Mouse (Mus musculus): ENCODE data around the gene Hoxc5.
A peak's percentile ranks its signal among the peaks of the same experiment; 100 is the strongest.

The Hoxc5 gene

GRCm38 (mm10) chr15:102990461-102991397, 23.5 kb downstream of the Hoxc5 start, which contains the start of gene Hoxc8:
TSS of gene Hoxc8 (plus strand) at chr15:102990607.
- DNase-seq, result peak; percentile 87

DNA sequence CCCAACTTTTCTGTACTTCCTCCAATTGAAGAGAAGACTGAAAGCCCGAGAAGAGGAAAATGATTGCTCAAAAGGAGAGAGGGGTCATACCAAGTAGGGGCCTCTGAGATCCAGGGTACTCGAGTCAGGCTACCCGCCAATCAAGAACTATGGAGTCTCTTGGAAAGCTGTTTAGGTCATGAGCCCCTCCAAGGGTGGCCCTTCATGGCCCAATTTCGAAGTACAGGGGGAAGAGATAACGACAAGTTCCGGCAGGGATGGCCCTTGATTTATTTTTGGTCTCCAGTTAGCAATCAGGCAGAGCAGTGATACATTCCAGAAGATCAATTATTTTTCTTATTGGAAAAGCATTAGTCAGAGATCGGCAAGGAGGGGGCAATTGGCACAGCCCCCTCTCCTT, 24.5 kb downstream of the Hoxc5 start:
- DNase-seq, result no peak

- peak; percentile 88 for DNase-seq
Measured at GRCm38 (mm10) chr15:102992206-102992605, 25.0 kb downstream of the Hoxc5 start.

DNA sequence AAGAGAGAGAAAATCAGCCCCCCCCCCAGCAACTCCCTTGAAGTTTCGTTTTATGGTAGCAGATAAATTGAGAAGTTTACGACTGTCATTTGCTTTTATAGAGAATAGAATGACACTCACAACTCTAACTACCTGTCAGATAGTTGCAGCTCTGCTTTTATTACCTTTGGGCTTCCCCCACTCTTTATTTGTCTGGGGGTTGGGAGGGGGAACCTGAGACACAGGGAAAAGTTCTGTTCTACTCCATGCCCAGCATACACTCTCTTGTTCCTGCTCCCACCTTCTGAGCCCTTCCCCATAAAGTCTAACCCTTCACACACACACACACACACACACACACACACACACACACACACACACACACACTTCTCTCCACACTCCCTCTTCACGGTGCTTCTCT, 25.6 kb downstream of the Hoxc5 start:
- DNase-seq, result no peak

DNA sequence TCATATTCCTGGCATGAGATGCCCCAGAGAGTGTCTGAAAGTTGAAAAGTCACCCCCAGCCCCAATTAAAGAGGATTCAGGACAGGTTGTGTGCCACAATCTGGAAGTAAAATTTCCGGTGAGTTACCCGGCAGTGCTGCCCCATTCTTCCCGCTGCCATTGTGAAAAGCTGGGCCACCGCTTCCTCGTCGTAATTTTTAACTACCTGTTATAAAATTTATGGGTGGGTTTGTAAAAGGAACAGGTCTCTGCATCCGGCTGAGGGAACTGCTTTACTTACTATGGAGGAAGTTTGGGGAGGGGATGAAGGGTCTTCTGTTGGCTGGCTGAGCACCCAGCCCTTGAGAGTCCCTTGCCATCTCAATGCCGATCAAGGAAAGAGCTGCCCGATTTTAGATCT, 29.3 kb downstream of the Hoxc5 start:
- DNase-seq, result no peak

GRCm38 (mm10) chr15:102997431-102997830, 30.2 kb downstream of the Hoxc5 start:
- no peak for DNase-seq

- no peak for DNase-seq
Measured at GRCm38 (mm10) chr15:102997939-102998355, 30.7 kb downstream of the Hoxc5 start, which contains the start of gene Hoxc6. TSS of gene Hoxc6 (plus strand) at chr15:102998257.

DNA sequence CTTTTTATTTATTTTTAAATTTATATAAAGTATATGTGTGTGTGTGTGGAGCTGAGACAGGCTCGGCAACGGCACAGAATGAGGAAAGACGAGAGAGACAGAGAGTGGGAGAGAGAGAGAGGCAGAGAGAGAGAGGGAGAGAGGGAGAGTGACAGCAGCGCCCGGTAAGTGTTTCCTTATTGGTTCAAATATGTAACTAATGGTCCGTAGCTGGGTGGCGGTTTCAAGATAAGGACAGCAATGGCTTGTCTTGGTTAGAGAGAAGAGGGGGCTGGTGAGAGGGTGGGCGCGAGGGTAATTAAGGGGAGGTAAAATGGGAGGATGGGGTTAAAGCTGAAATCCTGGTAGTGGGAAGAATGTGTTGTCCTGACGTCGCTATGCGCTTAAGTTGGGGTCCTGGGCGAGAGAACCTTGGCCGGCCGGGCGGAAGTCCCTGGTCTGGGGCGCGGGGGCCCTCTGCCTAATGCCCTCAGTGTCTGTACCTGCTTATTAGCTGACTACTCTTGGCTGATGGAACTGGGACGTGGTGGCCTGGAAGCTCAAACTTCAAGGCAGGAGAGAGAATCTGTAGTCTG, 31.5 kb downstream of the Hoxc5 start:
- no peak for DNase-seq

DNA sequence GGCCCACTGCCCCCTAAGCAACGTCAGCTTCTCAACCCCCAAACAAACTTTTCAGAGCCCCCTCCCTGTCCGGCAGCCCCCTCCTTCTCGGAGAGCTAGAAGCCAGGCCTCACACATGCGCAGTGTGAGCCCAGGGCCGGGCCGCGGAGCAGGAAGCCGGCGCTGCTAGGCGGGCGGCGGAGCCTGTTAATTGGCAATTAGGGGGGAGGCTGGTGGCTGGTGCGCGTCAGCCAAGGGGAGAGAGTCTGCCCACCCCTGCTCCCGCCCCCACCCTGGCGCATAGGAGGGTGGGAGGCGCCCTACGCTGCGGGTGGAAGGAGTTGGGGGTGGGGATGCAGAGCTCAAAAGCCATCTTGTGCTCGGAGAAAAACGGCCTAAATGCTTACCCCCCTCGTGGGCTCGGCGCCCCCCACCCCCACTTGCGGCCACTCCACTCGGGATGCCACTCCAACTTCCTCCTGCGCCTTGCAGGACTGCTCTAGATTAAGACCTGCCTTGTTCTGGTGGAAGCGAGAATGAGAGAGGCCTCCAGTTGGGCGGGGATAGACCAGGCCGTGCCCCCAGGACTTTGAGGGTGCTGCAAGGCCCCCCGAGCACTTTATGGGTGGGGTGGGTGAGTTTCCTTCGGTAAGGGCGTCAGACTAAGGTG, 32.1 kb downstream of the Hoxc5 start:
- peak; percentile 98 for DNase-seq

DNA sequence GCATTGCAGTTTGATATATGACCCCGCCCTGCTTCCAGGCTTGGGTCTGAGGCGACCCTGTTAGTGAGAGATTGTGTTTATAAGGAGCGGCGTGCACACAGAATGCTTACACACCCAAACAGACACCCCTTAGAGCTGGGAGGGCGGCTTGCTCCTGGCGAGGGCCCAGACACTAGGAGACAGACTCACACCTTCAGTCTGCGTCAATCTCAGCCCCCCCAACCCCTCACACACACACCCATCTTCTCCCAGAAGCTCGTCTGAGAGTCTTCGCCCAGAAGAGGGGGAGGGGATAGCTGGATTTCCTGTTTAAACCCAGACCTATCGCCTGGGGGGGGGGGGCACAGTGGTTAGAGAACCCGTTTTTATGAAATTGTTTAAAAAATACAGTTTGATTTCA, 32.7 kb downstream of the Hoxc5 start:
- peak; percentile 87 for DNase-seq

DNA sequence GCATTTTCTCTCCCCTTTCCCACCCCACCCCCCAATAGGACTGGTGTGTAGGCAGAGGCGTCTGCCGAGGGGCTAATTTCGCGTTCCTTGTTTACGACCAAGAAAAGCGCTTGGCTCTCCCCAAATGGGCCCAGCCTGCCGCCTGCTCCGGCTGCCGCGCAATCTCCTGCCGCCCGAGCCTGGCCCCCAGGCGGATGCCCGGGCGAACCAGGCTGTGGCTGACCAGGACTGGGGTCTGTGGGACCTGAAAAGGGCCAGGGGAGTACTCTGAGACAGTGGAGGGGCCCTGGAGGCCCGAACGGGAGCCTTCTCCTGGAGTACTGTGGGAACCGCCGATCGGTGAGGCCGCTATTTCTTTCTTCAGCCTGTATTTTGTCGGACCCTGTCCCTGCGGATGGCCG, 33.3 kb downstream of the Hoxc5 start:
- DNase-seq, result peak; percentile 92

GRCm38 (mm10) chr15:103001370-103001769, 34.1 kb downstream of the Hoxc5 start:
- DNase-seq, result peak; percentile 65

GRCm38 (mm10) chr15:103002156-103002555, 34.9 kb downstream of the Hoxc5 start:
- no peak for DNase-seq

DNA sequence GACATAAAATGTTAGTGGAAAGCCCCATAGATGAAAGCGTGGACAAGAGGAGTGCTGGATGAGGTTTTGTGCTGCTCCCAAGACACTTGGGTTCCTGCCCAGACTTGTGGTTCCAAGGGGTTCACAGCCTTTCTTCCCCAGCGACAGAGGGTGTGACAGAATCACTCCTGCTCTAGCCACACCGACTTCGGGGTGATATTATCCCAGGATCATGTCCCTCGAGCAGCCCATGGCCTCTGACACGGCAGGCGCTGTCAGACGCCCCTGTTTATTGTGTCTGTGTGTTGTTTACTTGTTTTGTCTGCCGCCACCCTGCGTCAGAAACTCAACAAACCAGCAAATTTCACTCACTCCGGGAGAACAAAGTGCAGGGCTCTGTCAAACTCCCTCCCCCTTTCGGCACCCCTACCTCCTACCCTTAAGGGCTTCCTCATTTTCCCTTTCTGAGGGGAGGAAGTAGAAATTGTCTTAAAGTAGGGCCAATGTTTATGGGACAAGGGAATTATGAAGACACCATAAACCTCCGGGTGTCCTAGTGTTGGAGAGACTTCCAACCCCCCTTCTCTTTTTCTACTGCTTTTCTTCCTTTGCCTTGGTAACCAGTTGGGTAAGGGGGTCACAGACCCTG, 35.7 kb downstream of the Hoxc5 start:
- DNase-seq, result peak; percentile 80

DNA sequence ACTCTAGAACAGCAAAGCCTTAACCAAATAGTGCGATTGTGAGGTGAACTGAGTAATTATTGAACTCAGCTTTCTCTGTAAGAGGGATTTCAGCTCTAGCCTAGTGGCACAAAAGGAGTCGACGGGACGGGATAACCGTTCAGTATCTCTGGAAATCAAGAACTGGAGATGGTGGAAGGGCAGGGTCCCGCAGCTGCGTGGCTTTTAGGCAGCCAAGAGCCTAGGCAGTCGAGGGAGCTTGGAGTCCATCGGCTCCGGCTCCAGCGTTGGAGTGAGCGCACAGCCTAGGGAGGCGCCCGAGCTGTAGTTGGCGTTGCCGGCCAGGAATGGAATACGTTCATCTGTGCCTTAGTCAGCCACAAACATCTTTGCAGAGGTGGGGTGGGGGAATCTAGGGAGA, 38.1 kb downstream of the Hoxc5 start:
- DNase-seq, result peak; percentile 60

GRCm38 (mm10) chr15:103005797-103006196, 38.6 kb downstream of the Hoxc5 start:
- DNase-seq, result peak; percentile 74

DNA sequence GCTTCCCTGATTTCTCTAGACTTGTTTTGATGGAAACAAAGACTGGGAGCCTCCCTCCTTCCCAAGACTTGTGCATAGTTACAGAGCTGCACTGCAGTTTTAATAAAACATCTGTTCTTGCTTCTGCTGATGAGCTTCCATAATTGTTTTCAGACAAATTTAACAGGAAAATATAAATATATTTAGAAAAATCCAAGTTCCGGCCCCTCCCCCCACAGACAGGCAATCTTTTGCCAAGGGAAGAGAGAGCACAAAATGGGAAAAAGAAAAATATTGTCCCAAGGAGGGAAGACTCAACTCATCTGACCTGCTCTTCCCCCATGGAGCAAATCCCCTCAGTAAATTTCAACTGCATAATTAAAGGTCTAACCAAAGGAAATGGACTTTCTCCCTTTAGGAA, 39.1 kb downstream of the Hoxc5 start:
- no peak for DNase-seq

DNA sequence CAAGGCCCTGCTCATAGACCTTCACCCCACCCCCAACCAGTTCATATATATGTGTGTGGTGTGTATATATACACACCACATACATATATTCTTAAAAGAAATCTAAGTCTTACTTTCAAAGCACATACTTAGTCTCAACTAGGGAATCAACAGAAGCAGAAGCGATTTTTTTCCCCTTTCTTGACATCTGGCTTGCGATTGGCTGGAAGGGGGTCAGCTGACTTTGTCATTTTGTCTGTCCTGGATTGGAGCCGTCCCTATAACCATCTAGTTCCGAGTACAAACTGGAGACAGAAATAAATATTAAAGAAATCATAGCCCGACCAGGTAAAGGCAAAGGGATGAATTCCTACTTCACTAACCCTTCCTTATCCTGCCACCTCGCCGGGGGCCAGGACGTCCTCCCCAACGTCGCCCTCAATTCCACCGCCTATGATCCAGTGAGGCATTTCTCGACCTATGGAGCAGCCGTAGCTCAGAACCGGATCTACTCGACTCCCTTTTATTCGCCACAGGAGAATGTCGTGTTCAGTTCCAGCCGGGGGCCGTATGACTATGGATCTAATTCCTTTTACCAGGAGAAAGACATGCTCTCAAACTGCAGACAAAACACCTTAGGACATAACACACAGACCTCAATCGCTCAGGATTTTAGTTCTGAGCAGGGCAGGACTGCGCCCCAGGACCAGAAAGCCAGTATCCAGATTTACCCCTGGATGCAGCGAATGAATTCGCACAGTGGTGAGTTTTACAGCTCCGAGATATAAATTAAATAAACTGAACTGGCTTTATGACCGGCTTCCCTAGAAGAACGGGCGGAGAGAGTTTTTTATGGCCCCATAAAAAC, 42.2 kb downstream of the Hoxc5 start:
- DNase-seq, result peak; percentile 79

DNA sequence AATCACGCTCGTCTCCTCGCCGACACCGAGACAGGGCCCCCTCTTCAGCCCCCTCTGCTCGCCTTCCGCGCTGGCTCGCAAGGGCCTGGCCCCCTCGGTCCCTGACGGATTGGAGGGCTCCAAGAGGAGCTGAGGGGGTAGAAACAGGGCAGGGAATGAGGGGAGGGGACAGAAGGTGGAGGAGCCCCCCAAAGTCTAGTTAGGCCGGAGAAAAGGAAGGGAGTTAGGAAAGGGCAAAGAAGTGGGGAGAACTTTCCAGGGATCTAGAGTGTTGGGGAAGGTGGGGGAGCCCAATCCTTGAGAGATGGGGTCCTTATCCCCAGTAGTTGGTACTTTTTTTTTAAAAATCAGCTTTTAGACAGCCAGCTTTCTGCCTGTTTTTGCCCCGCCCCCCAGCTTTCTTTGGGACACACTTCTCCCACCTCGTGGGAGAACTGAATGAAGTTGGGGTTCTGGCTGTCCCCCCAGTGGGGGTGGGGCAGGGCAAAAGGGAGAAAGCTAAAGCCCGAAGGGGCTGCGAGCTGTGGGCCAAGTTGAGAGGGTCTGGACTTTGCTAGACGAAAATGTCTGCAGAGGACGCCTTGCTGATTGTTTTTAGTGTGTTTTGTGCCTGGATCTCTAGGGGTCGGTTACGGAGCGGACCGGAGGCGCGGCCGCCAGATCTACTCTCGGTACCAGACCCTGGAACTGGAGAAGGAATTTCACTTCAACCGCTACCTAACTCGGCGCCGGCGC, 43.0 kb downstream of the Hoxc5 start:
- peak; percentile 77 for DNase-seq

GRCm38 (mm10) chr15:103010847-103011555, 43.8 kb downstream of the Hoxc5 start:
- peak; percentile 75 for DNase-seq

All from heart, adult 11 months (tissue).